Mouse (Mus musculus): Measurements from ENCODE around the gene Gpr87.

Gene Gpr87

DNA sequence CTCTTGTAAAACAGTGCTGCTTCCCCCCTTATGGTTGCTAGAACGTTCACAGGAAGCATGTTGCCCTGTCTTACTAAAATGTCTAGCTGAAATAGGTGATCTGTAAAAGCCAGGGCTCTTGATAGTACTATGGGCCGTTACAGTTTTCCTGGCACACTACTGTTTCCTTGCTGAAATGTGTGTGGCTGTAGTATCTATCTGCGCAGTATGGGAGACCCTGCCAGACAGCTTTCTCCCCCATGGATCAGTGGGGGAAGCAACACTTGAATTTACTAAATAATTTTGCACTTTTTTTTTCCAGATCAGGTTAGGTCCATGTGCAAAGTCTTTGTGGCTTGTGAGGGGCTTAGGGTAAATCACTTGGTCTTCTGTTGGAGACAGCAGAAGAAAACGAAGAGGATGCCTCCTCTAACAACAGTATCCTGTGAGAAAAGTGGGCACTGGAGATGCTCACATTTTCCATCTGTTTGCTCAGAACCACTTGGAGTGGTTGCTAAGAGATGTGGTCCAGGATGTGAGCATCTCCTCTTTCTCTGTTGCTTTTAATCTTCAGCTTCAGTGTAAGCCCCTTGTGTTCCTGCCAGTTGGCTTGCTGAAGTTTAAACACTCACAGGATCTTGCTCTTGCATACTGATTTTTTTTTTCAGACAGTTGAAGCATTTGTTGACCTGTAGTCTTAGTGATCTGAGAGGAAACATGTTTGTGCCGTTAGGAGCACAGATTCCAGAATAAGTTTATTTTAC lies 58.8 kb downstream of the Gpr87 start:
- no peak for DNase-seq

DNA sequence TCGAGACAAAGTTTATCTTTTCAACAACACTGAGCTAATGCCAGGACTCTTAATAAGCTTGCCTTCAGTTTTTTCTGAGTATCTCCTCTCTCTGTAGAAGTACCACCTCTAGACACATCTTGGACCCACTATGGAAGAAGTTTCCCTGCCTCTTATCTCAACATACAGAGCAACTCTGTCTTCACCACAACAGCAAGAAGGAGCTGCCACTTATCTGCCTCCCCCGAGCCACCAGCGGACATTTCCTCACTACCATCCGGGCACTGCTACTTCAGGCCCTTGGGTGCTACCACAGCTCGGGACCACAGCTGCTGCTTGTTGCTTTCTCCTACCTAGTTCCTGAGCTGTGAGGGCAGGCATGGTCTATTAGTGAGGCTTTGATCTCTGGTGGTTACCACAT lies 61.7 kb downstream of the Gpr87 start:
- no peak for DNase-seq

DNA sequence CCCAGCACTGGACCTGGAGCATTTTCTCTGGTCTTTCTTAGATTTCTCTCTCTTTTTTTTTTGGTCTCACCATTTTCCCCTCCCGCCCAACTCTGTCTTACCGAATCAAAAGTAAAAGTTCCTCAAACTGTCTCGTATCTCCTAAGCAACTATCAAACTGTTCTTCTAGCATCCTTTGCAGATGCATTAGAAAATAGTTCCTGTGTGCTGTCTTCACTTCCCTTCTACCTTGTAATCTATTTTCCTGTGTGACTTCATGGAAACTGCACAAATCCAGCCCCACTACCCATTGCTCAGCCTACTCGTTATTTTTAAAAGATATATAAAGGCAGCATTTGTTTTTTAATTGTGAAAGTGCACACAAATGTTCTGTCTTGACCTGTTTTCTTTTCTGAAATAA lies 62.9 kb downstream of the Gpr87 start:
- no peak for DNase-seq

DNA sequence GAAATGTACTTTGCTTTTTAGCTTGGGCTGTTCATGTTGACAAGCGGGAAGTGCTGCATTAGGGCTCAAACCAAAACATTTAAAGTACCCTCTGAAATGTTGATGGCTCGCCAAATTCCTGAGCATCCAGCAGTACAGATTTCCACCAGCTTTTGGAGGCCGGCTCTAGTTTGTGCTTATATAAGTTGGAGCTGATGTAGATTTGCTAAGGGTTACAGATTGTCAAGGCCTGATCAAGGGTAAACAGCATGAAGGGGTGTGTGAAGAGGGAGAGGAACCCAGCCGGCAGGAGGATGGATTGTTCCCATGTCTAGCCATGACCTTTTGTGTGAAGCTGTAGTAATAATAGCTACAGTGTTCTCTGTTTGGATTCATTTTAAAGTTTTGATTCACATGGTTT lies 63.8 kb downstream of the Gpr87 start:
- DNase-seq, result no peak

DNA sequence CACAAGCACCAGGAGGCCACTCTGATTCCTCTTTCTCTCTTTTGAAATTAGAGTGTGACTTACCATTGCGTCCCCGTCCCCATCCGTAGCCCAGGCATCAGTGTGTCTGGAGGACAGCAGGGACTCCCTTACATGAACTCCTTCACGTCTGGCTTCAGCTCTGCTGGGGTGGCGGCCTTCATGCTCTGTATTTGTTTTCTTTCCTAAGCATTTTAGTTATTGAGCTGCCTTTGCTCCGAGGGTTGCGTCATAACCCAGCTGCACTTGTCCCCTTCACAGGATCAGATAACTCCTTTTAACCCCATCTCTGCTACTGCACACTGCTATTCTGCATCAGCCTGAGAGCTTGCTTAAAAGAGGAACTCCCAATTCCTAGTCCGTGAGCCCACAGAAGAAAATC lies 64.5 kb downstream of the Gpr87 start:
- peak; percentile 18 to 35 for DNase-seq

DNA sequence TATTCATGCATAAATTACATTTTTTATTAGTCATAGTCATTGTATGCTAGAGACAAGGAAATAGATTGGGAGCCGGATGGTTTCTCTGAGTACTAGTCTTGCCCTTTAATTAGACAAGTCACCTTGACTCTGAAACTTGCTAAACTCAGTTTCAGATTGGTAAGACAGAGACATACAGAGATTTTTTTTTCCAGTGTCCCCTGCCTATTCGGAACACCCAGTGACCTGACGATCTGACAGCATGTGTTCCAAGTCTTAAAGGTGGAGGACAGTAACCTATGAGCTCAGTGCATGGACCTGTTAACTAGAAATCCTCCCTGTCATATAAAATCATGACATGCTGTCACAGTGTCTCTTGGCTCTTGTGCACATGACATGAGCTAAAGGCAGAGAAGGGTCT lies 65.4 kb downstream of the Gpr87 start:
- DNase-seq, result no peak
